Mouse (Mus musculus) thymus, adult 2 months (tissue): ENCODE measurements at regions not wholly inside any gene's neighbourhood (a gene's known extent, or its start where the extent isn't known, plus 50 kb on each side); places are given as distances from the start of the nearest gene placed in this dataset.

Experiments used
- CTCF ChIP-seq: fragments of 200-500 bp; IDR thresholded peaks from 2 replicates; pipeline ENCODE4 v1.5.1; 2012; ENCODE audit warnings: mild to moderate bottlenecking, control low read depth, low read length, moderate library complexity, borderline replicate concordance; ENCODE audit not compliant: control insufficient read depth, poor library complexity, insufficient read depth; ENCODE audit errors: extremely low read depth
- POLR2A ChIP-seq: fragments of 200-500 bp; IDR thresholded peaks from 2 replicates; pipeline ENCODE4 v1.6.1; 2012; ENCODE audit warnings: mild to moderate bottlenecking, low read length, control low read depth, moderate library complexity; ENCODE audit not compliant: control insufficient read depth, poor library complexity, insufficient read depth; ENCODE audit errors: extremely low read depth

- TF ChIP-seq POLR2A, result no peak
- TF ChIP-seq CTCF, result no peak
These were observed 529.5 kb upstream of the Kdm8 start for GRCm38 (mm10) chr7:124914972-124915371.
